Mouse (Mus musculus): Measurements from ENCODE around the gene Rpl23a. TPM values are rescaled to one million over a fixed set of nuclear protein-coding genes. Genes with fewer than 3 reads are reported as not detected.

Gene Rpl23a
- polyA plus RNA-seq, 2 experiments: 1,819 to 3,231 TPM

DNA sequence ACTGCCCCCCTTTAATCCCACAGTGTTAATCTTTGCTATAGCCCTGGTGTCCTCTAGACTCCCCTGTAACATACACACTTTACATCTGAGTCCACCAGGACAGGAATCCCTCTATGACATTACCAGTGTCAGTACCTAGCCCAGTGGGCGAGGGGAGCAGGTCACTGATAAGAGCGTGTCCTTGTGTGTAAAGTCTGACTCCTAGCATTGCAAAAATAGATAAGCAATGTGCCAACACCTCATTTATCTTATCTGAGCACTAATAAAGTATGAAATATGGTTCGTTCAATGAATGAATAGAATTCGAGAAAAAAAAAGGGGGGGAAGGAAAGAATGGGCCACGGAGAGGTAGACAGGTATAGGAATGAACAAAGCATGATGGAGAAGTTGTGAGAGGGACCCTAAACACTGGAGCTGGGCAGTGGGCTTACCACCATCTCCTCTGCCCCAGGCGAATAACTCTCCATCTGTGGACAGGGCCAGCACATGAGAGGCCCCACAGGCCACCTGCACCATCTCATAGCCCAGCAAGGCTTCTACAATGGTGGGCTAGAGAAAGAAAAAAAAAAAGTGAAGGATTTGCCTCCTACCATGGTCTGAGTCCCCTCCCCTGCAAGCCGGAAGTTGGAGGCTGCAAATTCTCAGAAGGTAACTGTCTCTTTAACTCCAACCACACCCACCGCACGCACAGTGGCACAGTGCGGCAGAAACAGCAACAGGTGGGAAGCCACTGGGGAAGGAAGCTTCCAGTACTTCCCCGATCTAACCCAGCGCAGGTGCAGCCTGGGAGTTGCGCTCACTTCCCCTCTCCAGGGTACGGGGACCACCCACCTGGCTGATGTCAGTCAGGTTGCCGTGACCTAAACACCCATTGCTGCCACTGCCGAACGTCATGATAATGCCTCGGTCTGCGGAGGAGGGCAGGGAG lies 14.6 kb downstream of the Rpl23a start:
- Histone ChIP-seq H3K27me3 (ENCODE audit: control insufficient read depth, insufficient read depth, low read length) (no peaks in the 10 kb centered on the region), H3K4me3 (replicated peaks; ENCODE audit: low read length) (no peak overlapping the region), H3K36me3 (ENCODE audit: control insufficient read depth, insufficient read depth, low read length) (peaks cover 6% of the 10 kb centered on the region; the same call in 1 of the 2 replicates), H3K9me3 (ENCODE audit: control insufficient read depth, low read length) (no peaks in the 10 kb centered on the region), H3K9ac (ENCODE audit: low read depth, low read length, severe bottlenecking) (no peak overlapping the region), H3K27ac (replicated peaks; ENCODE audit: low read depth, low read length) (no peak overlapping the region), H3K4me2 (replicated peaks; ENCODE audit: low read depth, low read length, severe bottlenecking) (no peak overlapping the region), H3K4me1 (ENCODE audit: control insufficient read depth, insufficient read depth, low read length) (peaks cover 12% of the 10 kb centered on the region)
- ATAC-seq (ENCODE audit: low FRiP score, low read depth) (no peak), DNase-seq (ENCODE audit: low spot score) (no peak)
- whole genome bisulfite sequencing: 58% methylated on average over 19 of the region's 19 CpGs
- TF ChIP-seq POLR2A (IDR thresholded peaks at IDR 0.05; ENCODE audit: borderline replicate concordance, extremely low read depth, insufficient read depth, insufficient read length): no peak

- no peak for TF ChIP-seq POLR2A (IDR thresholded peaks at IDR 0.05; ENCODE audit: borderline replicate concordance, extremely low read depth, insufficient read depth, insufficient read length)
Observed at GRCm38 (mm10) chr11:78167257-78167959, 16.0 kb downstream of the Rpl23a start.

GRCm38 (mm10) chr11:78166640-78167039 lies 16.7 kb downstream of the Rpl23a start:
- Histone ChIP-seq H3K36me3 (ENCODE audit: control insufficient read depth, insufficient read depth, low read length) (peaks cover 13% of the 10 kb centered on the region), H3K27me3 (ENCODE audit: control insufficient read depth, insufficient read depth, low read length) (no peaks in the 10 kb centered on the region), H3K4me1 (ENCODE audit: control insufficient read depth, insufficient read depth, low read length) (peaks cover 32% of the 10 kb centered on the region), H3K9ac (ENCODE audit: low read depth, low read length, severe bottlenecking) (no peak overlapping the region), H3K9me3 (ENCODE audit: control insufficient read depth, low read length) (no peaks in the 10 kb centered on the region), H3K27ac (replicated peaks; ENCODE audit: low read depth, low read length) (0 out of 2 replicates have a peak overlapping the region, but pooled peaks have one; percentile 97), H3K4me3 (replicated peaks; ENCODE audit: low read length) (no peak overlapping the region), H3K4me2 (replicated peaks; ENCODE audit: low read depth, low read length, severe bottlenecking) (peak overlapping the region; percentile 82; the same call in 1 of the 2 replicates)
- DNase-seq (ENCODE audit: low spot score) (no peak), ATAC-seq (ENCODE audit: low FRiP score, low read depth) (no peak)
- 61% methylated on average over 6 of the region's 6 CpGs for WGBS
- TF ChIP-seq POLR2A (IDR thresholded peaks at IDR 0.05; ENCODE audit: borderline replicate concordance, extremely low read depth, insufficient read depth, insufficient read length): no peak

More at GRCm38 (mm10) chr11:78167257-78167959, 16.0 kb downstream of the Rpl23a start:
- no peak for DNase-seq (ENCODE audit: low spot score)
- no peak overlapping the region for H3K4me2 ChIP-seq (replicated peaks; ENCODE audit: low read depth, low read length, severe bottlenecking)
- 90% methylated on average over 14 of the region's 14 CpGs for WGBS
- H3K36me3 ChIP-seq (ENCODE audit: control insufficient read depth, insufficient read depth, low read length): peaks cover 8% of the 10 kb centered on the region
- peaks cover 25% of the 10 kb centered on the region for H3K4me1 ChIP-seq (ENCODE audit: control insufficient read depth, insufficient read depth, low read length)
- H3K9me3 ChIP-seq (ENCODE audit: control insufficient read depth, low read length): no peaks in the 10 kb centered on the region
- no peak overlapping the region for H3K9ac ChIP-seq (ENCODE audit: low read depth, low read length, severe bottlenecking)
- H3K27ac ChIP-seq (replicated peaks; ENCODE audit: low read depth, low read length): no peak overlapping the region
- H3K4me3 ChIP-seq (replicated peaks; ENCODE audit: low read length): no peak overlapping the region
- H3K27me3 ChIP-seq (ENCODE audit: control insufficient read depth, insufficient read depth, low read length): no peaks in the 10 kb centered on the region
- ATAC-seq (ENCODE audit: low FRiP score, low read depth): no peak

DNA sequence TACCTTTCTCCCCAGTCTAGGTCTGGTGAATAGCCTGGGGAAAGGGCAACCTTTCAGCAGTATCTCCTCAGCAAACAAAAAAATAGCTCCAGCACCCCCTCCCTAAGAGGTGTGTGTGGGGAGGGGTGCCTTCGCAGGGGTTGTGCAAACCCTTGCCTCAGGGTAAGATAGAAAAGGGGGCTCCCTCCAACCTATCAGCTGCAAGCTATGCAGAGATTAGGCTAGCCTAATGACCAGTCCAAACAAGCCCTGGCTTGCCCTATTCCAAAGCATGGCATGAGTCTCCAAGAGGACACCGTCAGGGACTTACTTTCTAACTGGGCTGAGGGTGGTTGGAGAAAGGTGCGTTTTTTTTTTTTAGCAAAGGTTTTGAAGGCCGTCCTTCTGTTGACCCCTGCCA lies 17.2 kb downstream of the Rpl23a start:
- no peak for TF ChIP-seq POLR2A (IDR thresholded peaks at IDR 0.05; ENCODE audit: borderline replicate concordance, extremely low read depth, insufficient read depth, insufficient read length)
- Histone ChIP-seq H3K27me3 (ENCODE audit: control insufficient read depth, insufficient read depth, low read length) (no peaks in the 10 kb centered on the region), H3K36me3 (ENCODE audit: control insufficient read depth, insufficient read depth, low read length) (peaks cover 18% of the 10 kb centered on the region), H3K4me3 (replicated peaks; ENCODE audit: low read length) (peak overlapping the region; percentile 100), H3K4me1 (ENCODE audit: control insufficient read depth, insufficient read depth, low read length) (peaks cover 32% of the 10 kb centered on the region), H3K4me2 (replicated peaks; ENCODE audit: low read depth, low read length, severe bottlenecking) (peak overlapping the region; percentile 82), H3K9ac (ENCODE audit: low read depth, low read length, severe bottlenecking) (no peak overlapping the region), H3K9me3 (ENCODE audit: control insufficient read depth, low read length) (no peaks in the 10 kb centered on the region), H3K27ac (replicated peaks; ENCODE audit: low read depth, low read length) (peak overlapping the region; percentile 97)
- WGBS: 29% methylated on average over 4 of the region's 4 CpGs
- DNase-seq (ENCODE audit: low spot score) (no peak), ATAC-seq (ENCODE audit: low FRiP score, low read depth) (no peak)

DNA sequence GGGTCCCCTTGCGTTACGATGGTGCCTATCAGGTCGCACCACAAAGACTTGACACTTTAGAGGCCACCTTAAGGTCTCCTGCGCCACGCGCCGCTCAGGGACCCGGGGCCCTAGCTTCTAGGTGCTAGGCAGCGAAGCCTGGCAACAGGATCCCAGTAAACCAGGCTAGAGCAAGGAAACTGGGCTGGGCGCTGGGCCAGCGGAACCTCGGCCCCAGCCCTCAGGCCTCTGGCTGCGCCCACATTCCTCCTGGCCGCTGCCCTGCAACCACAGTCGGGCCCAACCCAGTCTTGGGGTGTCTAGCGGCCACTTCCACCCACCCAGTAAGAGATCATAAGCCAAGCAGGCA lies 17.6 kb downstream of the Rpl23a start:
- no peaks in the 10 kb centered on the region for H3K9me3 ChIP-seq (ENCODE audit: control insufficient read depth, low read length)
- peak overlapping the region; percentile 82 for H3K4me2 ChIP-seq (replicated peaks; ENCODE audit: low read depth, low read length, severe bottlenecking)
- ATAC-seq (ENCODE audit: low FRiP score, low read depth): 0 out of 2 replicates have a peak, but pooled peaks have one; percentile 1
- peak; percentile 67 for DNase-seq (ENCODE audit: low spot score)
- peak overlapping the region; percentile 98 for H3K9ac ChIP-seq (ENCODE audit: low read depth, low read length, severe bottlenecking)
- peak overlapping the region; percentile 100 for H3K4me3 ChIP-seq (replicated peaks; ENCODE audit: low read length)
- TF ChIP-seq POLR2A (IDR thresholded peaks at IDR 0.05; ENCODE audit: borderline replicate concordance, extremely low read depth, insufficient read depth, insufficient read length): no peak
- WGBS: 5% methylated on average over 16 of the region's 16 CpGs
- peaks cover 32% of the 10 kb centered on the region for H3K4me1 ChIP-seq (ENCODE audit: control insufficient read depth, insufficient read depth, low read length)
- H3K27ac ChIP-seq (replicated peaks; ENCODE audit: low read depth, low read length): peak overlapping the region; percentile 97
- peaks cover 22% of the 10 kb centered on the region for H3K36me3 ChIP-seq (ENCODE audit: control insufficient read depth, insufficient read depth, low read length)
- H3K27me3 ChIP-seq (ENCODE audit: control insufficient read depth, insufficient read depth, low read length): no peaks in the 10 kb centered on the region
